Mouse (Mus musculus): Measurements from ENCODE around the gene Pdgfra. TPM values are rescaled to one million over a fixed set of nuclear protein-coding genes. Genes with fewer than 3 reads are reported as not detected.

Pdgfra gene
- polyA plus RNA-seq, 1 experiment: 0.27 TPM

DNA sequence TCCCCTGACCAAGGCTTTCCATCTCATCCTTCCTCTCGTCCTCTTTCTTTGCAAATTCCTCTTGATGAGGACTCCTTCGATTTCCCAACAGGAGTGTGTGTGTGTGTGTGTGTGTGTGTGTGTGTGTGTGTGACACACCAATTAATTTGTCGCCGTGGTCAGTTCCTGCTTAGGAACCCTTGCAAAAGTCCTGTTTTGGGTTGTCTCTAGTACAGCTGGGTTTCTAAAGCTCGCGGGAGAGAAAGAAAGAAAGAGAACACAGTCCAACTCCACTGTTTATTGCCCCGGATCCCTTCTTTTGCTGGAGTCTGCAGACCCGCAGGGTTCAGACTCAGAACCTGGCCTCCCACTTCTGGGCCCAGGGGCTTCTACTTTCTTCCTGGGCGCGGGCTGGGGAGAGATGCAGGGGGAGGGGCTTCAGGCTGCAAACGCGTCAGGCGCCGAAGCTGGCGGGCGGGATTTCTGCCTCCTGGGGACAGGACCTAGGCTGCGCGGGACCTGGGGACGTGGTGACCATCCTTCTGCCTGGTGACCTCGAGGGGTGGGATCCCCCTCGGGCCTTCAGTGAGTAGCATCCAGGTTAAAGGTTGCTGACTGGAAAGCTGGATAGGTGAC, 2.6 kb downstream of the Pdgfra start:
- TF ChIP-seq CTCF (IDR thresholded peaks at IDR 0.05; ENCODE audit: low read depth, low read length) (no peak), POLR2A (IDR thresholded peaks at IDR 0.05; ENCODE audit: borderline replicate concordance, low read depth, low read length) (no peak)
- H3K4me1 ChIP-seq (ENCODE audit: control insufficient read depth, insufficient read depth, low read length): peaks cover 9% of the 10 kb centered on the region; the same call in 1 of the 2 replicates
- peak overlapping the region; percentile 49; the same call in 1 of the 2 replicates for H3K4me3 ChIP-seq (ENCODE audit: insufficient read depth, low read length)
- no peak overlapping the region for H3K27ac ChIP-seq (ENCODE audit: insufficient read depth, low read depth, low read length)

DNA sequence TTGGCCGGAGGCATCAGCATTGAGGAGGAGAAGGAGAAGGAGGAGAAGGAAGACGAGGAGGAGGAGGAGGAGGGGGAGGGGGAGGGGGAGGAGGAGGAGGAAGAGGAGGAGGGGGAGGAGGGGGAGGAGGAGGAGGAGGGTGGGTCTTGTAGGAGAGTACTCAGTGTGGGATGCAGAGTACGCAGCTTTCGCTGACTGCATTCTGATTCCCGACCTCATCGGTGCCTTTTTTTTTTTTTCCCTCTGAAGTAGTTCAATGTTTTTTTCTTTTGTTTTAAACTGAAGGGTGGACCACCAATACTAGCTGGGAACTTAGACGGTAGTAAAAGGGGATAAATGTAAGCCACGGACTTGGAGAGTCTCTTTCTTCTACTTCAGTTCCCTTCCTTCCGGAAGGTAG, 3.2 kb downstream of the Pdgfra start:
- Histone ChIP-seq H3K4me3 (ENCODE audit: insufficient read depth, low read length) (no peak overlapping the region), H3K4me1 (ENCODE audit: control insufficient read depth, insufficient read depth, low read length) (peaks cover 9% of the 10 kb centered on the region; the same call in 1 of the 2 replicates), H3K27ac (ENCODE audit: insufficient read depth, low read depth, low read length) (no peak overlapping the region)
- TF ChIP-seq CTCF (IDR thresholded peaks at IDR 0.05; ENCODE audit: low read depth, low read length): no peak
- TF ChIP-seq POLR2A (IDR thresholded peaks at IDR 0.05; ENCODE audit: borderline replicate concordance, low read depth, low read length): no peak

DNA sequence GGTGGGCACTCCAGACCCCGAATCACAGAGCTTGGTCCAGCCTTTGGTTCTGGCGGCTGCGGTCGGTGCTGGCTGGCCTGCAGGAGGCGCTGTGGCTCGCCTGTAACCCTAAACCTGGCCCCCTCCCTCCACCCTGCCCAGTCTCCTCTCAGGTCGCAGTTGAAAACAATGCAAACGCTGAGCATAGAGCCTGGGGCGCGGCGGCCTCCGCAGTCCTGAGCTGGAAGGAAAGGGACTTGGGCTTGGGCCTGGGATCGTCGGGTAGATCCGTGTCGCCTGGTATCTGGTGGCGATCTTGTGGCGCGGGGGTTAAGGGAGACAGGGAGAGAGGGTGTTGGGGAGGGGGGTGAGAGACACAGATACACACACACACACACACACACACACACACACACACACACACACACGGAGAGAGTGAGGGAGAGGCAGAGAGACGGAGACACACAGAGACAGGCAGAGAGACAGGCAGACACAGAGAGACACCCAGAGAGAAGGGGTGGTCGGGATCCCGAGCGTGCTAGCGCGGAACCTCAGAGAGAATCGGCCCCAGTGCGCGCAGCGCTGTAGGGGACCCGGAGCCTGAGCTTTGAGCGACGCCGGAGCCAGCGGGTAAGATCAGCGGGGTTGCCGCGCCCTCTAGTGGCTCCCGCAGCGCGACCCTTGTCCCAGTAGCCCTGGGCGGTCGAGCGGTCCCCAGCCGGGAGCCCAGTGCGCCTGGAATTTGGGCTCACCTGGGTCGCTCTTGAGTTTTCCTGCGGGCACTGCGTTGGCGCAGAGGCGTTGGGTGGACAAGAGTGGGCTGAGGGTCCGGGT, 3.9 kb downstream of the Pdgfra start:
- TF ChIP-seq CTCF (IDR thresholded peaks at IDR 0.05; ENCODE audit: low read depth, low read length) (peak; percentile 41), POLR2A (IDR thresholded peaks at IDR 0.05; ENCODE audit: borderline replicate concordance, low read depth, low read length) (no peak)
- H3K4me1 ChIP-seq (ENCODE audit: control insufficient read depth, insufficient read depth, low read length): peaks cover 9% of the 10 kb centered on the region; the same call in 1 of the 2 replicates
- peak overlapping the region; percentile 8 for H3K4me3 ChIP-seq (ENCODE audit: insufficient read depth, low read length)
- H3K27ac ChIP-seq (ENCODE audit: insufficient read depth, low read depth, low read length): no peak overlapping the region

DNA sequence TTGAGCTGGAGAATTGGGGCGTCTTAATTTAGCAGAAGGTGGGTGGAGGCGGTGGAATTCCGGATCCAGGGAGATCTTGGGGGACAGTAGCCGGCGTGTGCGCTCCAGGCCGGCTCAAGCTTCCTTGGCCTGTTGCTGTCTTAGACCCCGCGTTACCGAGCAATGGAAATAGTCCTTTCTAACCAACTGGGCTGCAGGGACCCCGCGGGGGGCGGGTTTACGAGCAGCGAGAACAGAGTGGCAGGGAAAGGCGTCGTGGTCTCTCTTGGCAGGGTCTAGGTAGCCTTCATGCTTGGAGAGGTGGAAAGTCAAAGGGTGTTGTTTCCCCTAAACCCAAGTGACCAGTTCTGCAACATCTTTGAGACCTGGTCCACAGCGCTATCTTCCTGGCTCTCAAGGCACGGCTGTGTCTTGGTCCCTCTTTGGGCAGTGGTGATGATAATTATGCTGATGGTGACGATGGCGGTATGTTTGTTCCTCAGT, 4.5 kb downstream of the Pdgfra start:
- H3K4me1 ChIP-seq (ENCODE audit: control insufficient read depth, insufficient read depth, low read length): peaks cover 9% of the 10 kb centered on the region; the same call in 1 of the 2 replicates
- TF ChIP-seq POLR2A (IDR thresholded peaks at IDR 0.05; ENCODE audit: borderline replicate concordance, low read depth, low read length): no peak
- TF ChIP-seq CTCF (IDR thresholded peaks at IDR 0.05; ENCODE audit: low read depth, low read length): no peak
- H3K4me3 ChIP-seq (ENCODE audit: insufficient read depth, low read length): peak overlapping the region; percentile 8
- H3K27ac ChIP-seq (ENCODE audit: insufficient read depth, low read depth, low read length): no peak overlapping the region

DNA sequence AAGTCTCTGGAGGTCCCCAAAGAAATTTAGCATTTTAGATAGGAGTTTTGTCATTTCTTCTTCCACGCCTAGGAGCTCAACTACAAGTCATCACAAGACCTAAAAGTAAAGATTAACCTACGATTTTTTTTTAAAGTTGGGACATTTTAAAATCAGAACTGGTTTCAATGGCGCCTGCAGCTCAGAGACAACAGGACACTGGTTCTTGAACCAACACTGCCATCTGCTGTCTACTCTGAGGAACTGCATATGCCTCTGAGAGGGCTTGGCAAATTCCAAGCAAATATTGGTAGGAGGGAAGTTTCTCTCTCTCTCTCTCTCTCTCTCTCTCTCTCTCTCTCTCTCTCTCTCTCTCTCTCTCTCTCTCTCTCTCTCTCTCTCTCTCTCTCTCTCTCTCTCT, 4.9 kb downstream of the Pdgfra start:
- no peak overlapping the region for H3K4me3 ChIP-seq (ENCODE audit: insufficient read depth, low read length)
- no peak overlapping the region for H3K27ac ChIP-seq (ENCODE audit: insufficient read depth, low read depth, low read length)
- H3K4me1 ChIP-seq (ENCODE audit: control insufficient read depth, insufficient read depth, low read length): peaks cover 9% of the 10 kb centered on the region; the same call in 1 of the 2 replicates
- no peak for TF ChIP-seq POLR2A (IDR thresholded peaks at IDR 0.05; ENCODE audit: borderline replicate concordance, low read depth, low read length)
- peak; percentile 73 for TF ChIP-seq CTCF (IDR thresholded peaks at IDR 0.05; ENCODE audit: low read depth, low read length)

DNA sequence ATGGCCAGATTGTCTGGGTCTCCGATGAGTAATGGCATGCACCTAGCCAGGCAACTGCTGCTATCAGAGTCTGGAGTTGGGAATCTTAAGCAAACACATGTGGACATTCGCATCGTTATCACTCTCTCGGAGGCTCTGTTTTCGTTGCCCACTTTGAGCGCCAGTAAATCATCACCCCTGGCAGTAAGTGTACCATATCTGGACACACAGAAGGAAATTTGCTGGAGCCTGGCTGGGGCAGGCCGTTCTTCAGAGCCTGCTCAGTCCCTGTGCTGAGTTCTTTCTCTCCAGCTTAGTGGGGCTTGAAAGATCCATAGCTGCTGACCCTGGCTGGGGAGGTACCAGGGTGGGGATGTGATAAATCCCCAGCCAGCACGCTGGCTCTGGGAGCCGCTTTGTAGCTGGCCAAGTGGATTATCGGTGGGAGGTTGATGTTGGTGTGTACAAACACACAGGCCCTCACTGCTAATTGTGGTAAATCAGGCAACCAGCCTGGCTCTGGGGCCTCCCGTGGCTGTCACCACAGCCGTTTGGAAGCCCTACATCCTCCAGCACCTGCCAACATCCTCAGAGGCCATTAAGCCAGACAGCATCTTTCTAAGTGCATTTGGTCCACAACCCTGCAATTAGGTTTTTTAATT, 8.6 kb downstream of the Pdgfra start:
- 0 out of 2 replicates have a peak, but pooled peaks cover 2% of the 10 kb centered on the region for H3K4me1 ChIP-seq (ENCODE audit: control insufficient read depth, insufficient read depth, low read length)
- H3K27ac ChIP-seq (ENCODE audit: insufficient read depth, low read depth, low read length): no peak overlapping the region

DNA sequence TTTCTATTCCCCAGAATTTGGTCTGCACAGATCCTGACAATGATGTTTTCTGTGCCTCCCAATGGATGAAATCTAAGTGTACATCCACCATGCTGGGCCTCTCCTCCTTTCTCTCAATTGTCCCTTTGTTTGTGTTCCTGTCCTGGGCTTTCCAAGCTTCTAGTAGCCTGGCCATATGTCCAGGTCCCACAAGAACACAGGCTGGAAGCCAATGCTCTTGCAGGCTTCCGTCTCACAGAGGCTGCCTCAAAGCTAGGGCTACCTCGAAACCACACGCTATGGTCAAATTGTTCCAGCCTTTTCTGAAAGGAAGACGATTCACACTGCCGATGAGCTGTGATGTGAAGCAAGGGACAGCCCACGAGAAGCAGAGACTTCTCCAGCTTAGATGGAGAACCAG, 9.5 kb downstream of the Pdgfra start:
- H3K4me3 ChIP-seq (ENCODE audit: insufficient read depth, low read length): no peak overlapping the region
- 0 out of 2 replicates have a peak, but pooled peaks cover 2% of the 10 kb centered on the region for H3K4me1 ChIP-seq (ENCODE audit: control insufficient read depth, insufficient read depth, low read length)
- no peak for TF ChIP-seq CTCF (IDR thresholded peaks at IDR 0.05; ENCODE audit: low read depth, low read length)
- no peak for TF ChIP-seq POLR2A (IDR thresholded peaks at IDR 0.05; ENCODE audit: borderline replicate concordance, low read depth, low read length)
- no peak overlapping the region for H3K27ac ChIP-seq (ENCODE audit: insufficient read depth, low read depth, low read length)

More for the DNA sequence above, 8.6 kb downstream of the Pdgfra start:
- no peak overlapping the region for H3K4me3 ChIP-seq (ENCODE audit: insufficient read depth, low read length)
- TF ChIP-seq POLR2A (IDR thresholded peaks at IDR 0.05; ENCODE audit: borderline replicate concordance, low read depth, low read length) (no peak), CTCF (IDR thresholded peaks at IDR 0.05; ENCODE audit: low read depth, low read length) (no peak)

DNA sequence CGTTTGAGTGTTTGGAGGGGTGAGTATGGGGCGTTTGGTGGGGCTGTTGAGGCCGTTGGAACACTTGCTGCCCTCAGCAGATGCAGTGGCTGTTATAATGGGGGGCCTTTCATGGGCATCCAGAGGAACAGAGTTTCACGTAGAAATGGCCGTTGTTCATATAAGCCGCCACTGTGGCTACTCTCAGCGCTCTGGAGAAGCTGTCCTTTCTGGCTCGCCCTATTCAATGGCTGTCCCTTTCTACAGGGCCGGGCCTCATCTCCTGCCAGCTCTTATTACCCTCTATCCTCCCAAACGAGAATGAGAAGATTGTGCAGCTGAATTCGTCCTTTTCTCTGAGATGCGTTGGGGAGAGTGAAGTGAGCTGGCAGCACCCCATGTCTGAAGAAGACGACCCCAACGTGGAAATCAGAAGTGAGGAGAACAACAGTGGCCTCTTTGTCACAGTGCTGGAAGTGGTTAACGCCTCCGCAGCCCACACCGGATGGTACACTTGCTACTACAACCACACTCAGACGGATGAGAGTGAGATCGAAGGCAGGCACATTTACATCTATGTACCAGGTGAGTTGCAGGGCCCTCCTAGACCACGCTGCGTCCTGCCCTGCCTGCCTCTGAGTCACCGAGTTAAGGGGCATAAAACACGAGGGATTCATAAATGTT, 11.3 kb downstream of the Pdgfra start:
- Histone ChIP-seq H3K4me1 (ENCODE audit: control insufficient read depth, insufficient read depth, low read length) (no peaks in the 10 kb centered on the region), H3K27ac (ENCODE audit: insufficient read depth, low read depth, low read length) (no peak overlapping the region), H3K4me3 (ENCODE audit: insufficient read depth, low read length) (no peak overlapping the region)
- TF ChIP-seq CTCF (IDR thresholded peaks at IDR 0.05; ENCODE audit: low read depth, low read length) (no peak), POLR2A (IDR thresholded peaks at IDR 0.05; ENCODE audit: borderline replicate concordance, low read depth, low read length) (no peak)

DNA sequence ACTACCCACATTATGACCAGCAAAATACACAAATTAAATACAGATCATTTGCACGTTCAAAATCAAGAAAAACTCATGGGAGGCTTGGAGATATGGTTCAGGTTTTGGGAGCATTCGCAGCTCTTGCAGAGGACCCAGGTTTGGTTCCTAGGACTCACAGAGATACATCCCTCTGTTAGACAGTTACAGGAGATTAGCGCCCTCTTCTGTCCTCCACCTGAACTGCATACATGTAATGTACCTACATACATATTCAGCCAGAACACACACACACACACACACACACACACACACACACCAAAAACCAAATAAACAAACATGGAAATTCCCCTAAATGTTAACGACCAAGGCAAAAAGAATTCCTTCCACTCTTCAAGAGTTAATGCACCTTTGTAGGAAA, 12.6 kb downstream of the Pdgfra start:
- no peak overlapping the region for H3K27ac ChIP-seq (ENCODE audit: insufficient read depth, low read depth, low read length)

More for the DNA sequence above, 12.6 kb downstream of the Pdgfra start:
- no peak for TF ChIP-seq CTCF (IDR thresholded peaks at IDR 0.05; ENCODE audit: low read depth, low read length)
- TF ChIP-seq POLR2A (IDR thresholded peaks at IDR 0.05; ENCODE audit: borderline replicate concordance, low read depth, low read length): no peak
- H3K4me3 ChIP-seq (ENCODE audit: insufficient read depth, low read length): no peak overlapping the region
- H3K4me1 ChIP-seq (ENCODE audit: control insufficient read depth, insufficient read depth, low read length): no peaks in the 10 kb centered on the region

All from bone marrow macrophage, adult 2 months (primary cell).